Comparison of ENCODE assay signal across 17 mouse cellular contexts in the genomic region with DNA sequence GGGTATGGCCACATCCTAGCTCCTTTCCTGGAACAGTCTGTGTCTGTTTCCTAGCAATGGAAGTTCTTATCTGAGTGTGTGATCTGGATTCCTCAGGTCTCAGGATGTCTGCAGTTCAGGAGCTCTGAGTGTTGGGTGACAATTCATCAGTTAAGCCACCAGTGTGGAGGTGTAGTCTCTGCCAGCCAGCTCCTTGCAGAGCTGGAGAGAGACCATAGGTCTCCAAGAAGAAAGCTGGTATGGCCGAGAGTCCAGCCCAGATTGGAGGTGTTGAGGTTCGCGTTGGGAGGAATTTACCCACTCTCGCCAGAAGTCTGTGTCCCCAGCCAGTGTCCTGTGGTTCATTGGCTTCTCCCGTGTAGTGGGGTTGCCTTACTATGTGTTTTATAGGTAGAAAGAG. TPM values are rescaled to one million over a fixed set of nuclear protein-coding genes. Genes with fewer than 3 reads are reported as not detected.
DNase-seq lines count a peak whose midpoint lies in the region; ATAC-seq and TF ChIP-seq lines count a peak whose summit lies in the region.
"Had no signal": no experiment of that assay in that cellular context is flagged by ENCODE, and none has a peak within 500 bp of the region (broad histone marks: within the 10 kb centered on the region; RNA-seq: fewer than 3 reads in every experiment).

No protein-coding gene starts in this region.

- peaks cover 37% of the 10 kb centered on the region for H3K4me1 ChIP-seq in cerebellum, adult 2 months (ENCODE audit: control insufficient read depth, insufficient read depth, low read length)
- peaks cover 36% of the 10 kb centered on the region for H3K4me1 ChIP-seq in forebrain, postnatal 0 days (ENCODE audit: insufficient read depth)
- H3K4me1 ChIP-seq in midbrain, embryonic 10.5 days: peaks cover 48% of the 10 kb centered on the region
- H3K4me1 ChIP-seq in neural tube, embryonic 13.5 days (replicated peaks): peaks cover 90% of the 10 kb centered on the region

- no peaks in the 10 kb centered on the region for H3K9me3 ChIP-seq in forebrain, postnatal 0 days (ENCODE audit: low read length)
- H3K9me3 ChIP-seq in midbrain, embryonic 10.5 days (replicated peaks): no peaks in the 10 kb centered on the region
- no peaks in the 10 kb centered on the region for H3K9me3 ChIP-seq in neural tube, embryonic 13.5 days
- H3K9me3 ChIP-seq: limb, embryonic 15.5 days had no signal

- 47% methylated on average over 5 of the region's 5 CpGs for WGBS in cerebellum, adult 2 months
- WGBS in forebrain, postnatal 0 days: 45% methylated on average over 5 of the region's 5 CpGs
- WGBS in midbrain, embryonic 10.5 days: 47% methylated on average over 5 of the region's 5 CpGs
- 47% methylated on average over 5 of the region's 5 CpGs for WGBS in neural tube, embryonic 13.5 days

- H3K4me3 ChIP-seq in cerebellum, adult 2 months (replicated peaks; ENCODE audit: insufficient read depth, low read depth, low read length): peak overlapping the region; percentile 76
- H3K4me3 ChIP-seq in forebrain, postnatal 0 days (ENCODE audit: low read depth, low read length): peak overlapping the region; percentile 94
- H3K4me3 ChIP-seq in midbrain, embryonic 10.5 days: peak overlapping the region; percentile 73; the same call in 1 of the 2 replicates
- H3K4me3 ChIP-seq in neural tube, embryonic 13.5 days: peak overlapping the region; percentile 79
- H3K4me3 ChIP-seq: limb, embryonic 15.5 days; myocyte had no signal

- no peak for TF ChIP-seq POLR2A in cerebellum, adult 2 months (IDR thresholded peaks at IDR 0.05; ENCODE audit: borderline replicate concordance, insufficient read depth, low read length)

- H3K27ac ChIP-seq in cerebellum, adult 2 months (ENCODE audit: insufficient read depth, low read length): no peak overlapping the region
- peak overlapping the region; percentile 96 for H3K27ac ChIP-seq in forebrain, postnatal 0 days (ENCODE audit: low read depth, low read length)
- no peak overlapping the region for H3K27ac ChIP-seq in midbrain, embryonic 10.5 days (replicated peaks)
- peak overlapping the region; percentile 98 for H3K27ac ChIP-seq in neural tube, embryonic 13.5 days (replicated peaks)
- H3K27ac ChIP-seq: limb, embryonic 15.5 days had no signal

- TF ChIP-seq CTCF in cerebellum, adult 2 months (IDR thresholded peaks at IDR 0.05; ENCODE audit: borderline replicate concordance, insufficient read depth, low read depth, low read length): no peak
- TF ChIP-seq CTCF in forebrain, postnatal 0 days (IDR thresholded peaks at IDR 0.05; ENCODE audit: low read depth): no peak

- peak overlapping the region; percentile 70 for H3K4me2 ChIP-seq in forebrain, postnatal 0 days (ENCODE audit: low read depth)
- peak overlapping the region; percentile 92 for H3K4me2 ChIP-seq in neural tube, embryonic 13.5 days
- H3K4me2 ChIP-seq: limb, embryonic 15.5 days had no signal

- ATAC-seq in cerebellum, adult (ENCODE audit: insufficient number of reproducible peaks, low FRiP score, low TSS enrichment): no peak
- ATAC-seq in forebrain, postnatal 0 days: no peak
- ATAC-seq in neural tube, embryonic 13.5 days (ENCODE audit: low read depth): no peak
- ATAC-seq: intestine, embryonic 16.5 days; liver, postnatal 0 days had no signal

- H3K27me3 ChIP-seq in cerebellum, adult 2 months (ENCODE audit: control insufficient read depth, insufficient read depth, low read length): no peaks in the 10 kb centered on the region
- H3K27me3 ChIP-seq in forebrain, postnatal 0 days (ENCODE audit: insufficient read depth, low read length): no peaks in the 10 kb centered on the region
- H3K27me3 ChIP-seq in midbrain, embryonic 10.5 days (ENCODE audit: low read depth, poor library complexity, severe bottlenecking): peaks cover 96% of the 10 kb centered on the region
- peaks cover 89% of the 10 kb centered on the region for H3K27me3 ChIP-seq in neural tube, embryonic 13.5 days

- DNase-seq in cerebellum, adult 2 months: no peak
- no peak for DNase-seq in forebrain, postnatal 0 days
- no peak for DNase-seq in midbrain, embryonic 10.5 days (ENCODE audit: low spot score)
- DNase-seq in testis, postnatal 14 days (ENCODE audit: low spot score): no peak
- no peak for DNase-seq in spleen, postnatal 10 days (ENCODE audit: low spot score in 2 of 2)
- DNase-seq in lung, postnatal 4 days: no peak
- DNase-seq: adrenal gland, postnatal 36 days; heart, postnatal 10 days; liver, postnatal 0 days; thymus, postnatal 4 days had no signal

- H3K9ac ChIP-seq in forebrain, postnatal 0 days: peak overlapping the region; percentile 97
- peak overlapping the region; percentile 95 for H3K9ac ChIP-seq in neural tube, embryonic 13.5 days
- H3K9ac ChIP-seq: limb, embryonic 15.5 days; liver, postnatal 0 days had no signal

- no peaks in the 10 kb centered on the region for H3K36me3 ChIP-seq in forebrain, postnatal 0 days (ENCODE audit: insufficient read depth)
- no peaks in the 10 kb centered on the region for H3K36me3 ChIP-seq in midbrain, embryonic 10.5 days
- no peaks in the 10 kb centered on the region for H3K36me3 ChIP-seq in neural tube, embryonic 13.5 days
- H3K36me3 ChIP-seq: limb, embryonic 15.5 days had no signal

RNA-seq across cellular contexts. Expression of gene Sez6, which starts 2.0 kb away (rescaled TPM):
- polyA plus RNA-seq in cerebellum, adult 2 months (2012; rRNA removed): 71.0 and 76.9 TPM in 2 replicates
- total RNA-seq in forebrain, postnatal 0 days (2014; rRNA removed): 150 and 194 TPM in 2 replicates
- polyA plus RNA-seq in forebrain, postnatal 0 days (2015; fragmentation: Nextera tagmentation; extraction: Ambion mirVana): 183 and 214 TPM in 2 replicates
- 3.5 and 7.1 TPM in 2 replicates for polyA plus RNA-seq in midbrain, embryonic 10.5 days (2016; fragmentation: Nextera tagmentation; extraction: Ambion mirVana)
- polyA plus RNA-seq in neural tube, embryonic 13.5 days (2015; fragmentation: Nextera tagmentation; extraction: Ambion mirVana): 95.2 and 104 TPM in 2 replicates
- total RNA-seq: megakaryocyte progenitor cell, adult 5-6 weeks had no signal
- polyA plus RNA-seq: liver, postnatal 0 days; myocyte had no signal

RNA-seq across cellular contexts. Expression of gene Pipox, which starts 38.7 kb away (rescaled TPM):
- polyA plus RNA-seq in cerebellum, adult 2 months (2012; rRNA removed): 6.8 and 9.0 TPM in 2 replicates
- total RNA-seq in forebrain, postnatal 0 days (2014; rRNA removed): 3.8 and 6.8 TPM in 2 replicates
- 3.7 and 4.2 TPM in 2 replicates for polyA plus RNA-seq in forebrain, postnatal 0 days (2015; fragmentation: Nextera tagmentation; extraction: Ambion mirVana)
- 9.0 and 16.5 TPM in 2 replicates for polyA plus RNA-seq in midbrain, embryonic 10.5 days (2016; fragmentation: Nextera tagmentation; extraction: Ambion mirVana)
- polyA plus RNA-seq in neural tube, embryonic 13.5 days (2015; fragmentation: Nextera tagmentation; extraction: Ambion mirVana): 4.1 and 6.1 TPM in 2 replicates
- total RNA-seq: gastrocnemius, adult 18-20 months had no signal
- polyA plus RNA-seq: myocyte had no signal

RNA-seq across cellular contexts. Expression of gene Phf12, which starts 50.0 kb away (rescaled TPM):
- 50.1 and 51.9 TPM in 2 replicates for polyA plus RNA-seq in cerebellum, adult 2 months (2012; rRNA removed)
- total RNA-seq in forebrain, postnatal 0 days (2014; rRNA removed): 35.9 and 49.3 TPM in 2 replicates
- 6.2 and 9.1 TPM in 2 replicates for polyA plus RNA-seq in forebrain, postnatal 0 days (2015; fragmentation: Nextera tagmentation; extraction: Ambion mirVana)
- 15.8 and 19.0 TPM in 2 replicates for polyA plus RNA-seq in midbrain, embryonic 10.5 days (2016; fragmentation: Nextera tagmentation; extraction: Ambion mirVana)
- polyA plus RNA-seq in neural tube, embryonic 13.5 days (2015; fragmentation: Nextera tagmentation; extraction: Ambion mirVana): 15.6 and 19.8 TPM in 2 replicates

Comparison
In these comparisons a context has a peak if more than half of its experiments do, and no peak if none do; other contexts are left out.
1. H3K27ac ChIP-seq: peak in forebrain, postnatal 0 days (single experiment) and neural tube, embryonic 13.5 days (single experiment); none in cerebellum, adult 2 months (single experiment) and midbrain, embryonic 10.5 days (single experiment).
2. Peak in every context shown above with its lines, with median percentiles within 50 percentile points of each other: H3K4me3 ChIP-seq.